Mouse (Mus musculus) kidney, adult 9 months (tissue): ENCODE results near the gene Rsrp1.

Source experiments
- DNase-seq: peaks from one replicate; pipeline ENCODE4 v3.0.0; 2022

Rsrp1 gene

DNA sequence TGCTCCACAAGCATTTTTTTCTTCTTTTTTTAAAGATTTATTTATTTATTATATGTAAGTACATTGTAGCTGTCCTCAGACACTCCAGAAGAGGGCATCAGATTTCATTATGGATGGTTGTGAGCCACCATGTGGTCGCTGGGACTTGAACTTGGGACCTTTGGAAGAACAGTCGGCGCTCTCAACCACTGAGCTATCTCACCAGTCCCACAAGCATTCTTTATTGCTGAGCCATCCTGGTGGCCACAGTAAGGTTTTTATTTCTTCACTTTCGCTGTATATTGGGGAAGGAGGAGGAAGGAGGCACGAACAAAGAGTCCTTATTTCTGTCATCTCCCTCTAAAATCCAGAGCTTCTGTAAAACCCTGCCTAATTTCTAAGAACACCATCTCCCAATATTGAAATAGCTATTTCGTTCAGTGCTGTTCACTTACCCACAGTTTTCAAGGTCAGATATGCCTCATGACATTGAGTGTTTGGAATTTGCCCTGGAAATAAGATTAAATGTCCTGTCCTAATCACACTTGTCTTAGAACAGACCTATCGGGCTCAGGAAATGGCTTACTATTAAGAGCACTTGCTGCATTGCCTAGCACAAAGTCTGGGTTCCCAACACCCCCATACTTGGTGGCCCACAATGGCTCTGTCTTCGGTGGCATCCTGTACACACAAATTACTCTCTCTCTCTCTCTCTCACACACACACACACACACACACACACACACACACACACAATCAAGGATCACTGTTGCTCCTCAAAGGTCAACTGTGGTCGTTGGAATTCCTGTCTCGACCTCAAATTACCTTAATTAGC is 1.1 kb upstream of the Rsrp1 start:
- no peak for DNase-seq

- peak; percentile 85 for DNase-seq
Observed at GRCm38 (mm10) chr4:134922925-134923244, 507 bp upstream of the Rsrp1 start.

- peak; percentile 72 for DNase-seq
Observed at GRCm38 (mm10) chr4:134924019-134924741, 788 bp downstream of the Rsrp1 start.

DNA sequence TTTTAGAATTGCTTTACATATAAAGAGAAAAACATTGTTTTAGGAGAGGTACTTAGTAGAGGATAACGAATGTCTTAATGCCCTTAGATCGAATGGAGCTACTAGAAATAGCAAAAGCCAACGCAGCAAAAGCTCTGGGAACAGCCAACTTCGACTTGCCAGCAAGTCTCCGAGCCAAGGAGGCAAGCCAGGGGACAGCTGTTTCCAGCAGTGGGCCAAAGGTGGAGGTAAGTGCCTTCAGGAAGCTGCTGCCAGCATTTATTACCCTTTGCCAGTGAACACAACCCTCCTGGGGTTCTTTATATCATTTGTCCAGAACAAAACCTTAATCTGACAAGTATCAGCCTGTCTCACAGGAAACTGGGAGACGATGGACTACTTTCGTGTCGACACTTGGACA is 1.8 kb downstream of the Rsrp1 start:
- DNase-seq = peak; percentile 69

GRCm38 (mm10) chr4:134927815-134928463 is 4.5 kb downstream of the Rsrp1 start:
- DNase-seq = no peak

DNA sequence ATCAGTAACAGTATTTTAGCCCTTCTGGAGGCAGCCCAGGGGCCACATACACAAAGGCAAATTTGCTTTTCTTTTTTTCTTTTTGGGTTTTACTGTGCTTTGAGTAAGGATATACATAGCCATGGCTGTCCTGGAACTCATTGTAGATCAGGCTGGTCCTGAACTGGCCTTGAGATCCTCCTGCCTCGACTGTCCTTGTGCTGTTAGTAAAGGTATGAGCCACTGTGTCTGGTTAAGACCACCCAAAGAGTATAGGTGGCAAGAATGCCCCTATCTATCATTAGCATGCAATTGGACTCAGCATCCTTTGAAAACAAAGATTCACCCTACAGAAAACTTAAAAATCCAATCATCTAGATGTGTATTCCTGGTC is 5.1 kb downstream of the Rsrp1 start:
- no peak for DNase-seq

GRCm38 (mm10) chr4:134929536-134929935 is 6.1 kb downstream of the Rsrp1 start:
- no peak for DNase-seq

GRCm38 (mm10) chr4:134930190-134930589 is 6.8 kb downstream of the Rsrp1 start:
- DNase-seq = no peak

GRCm38 (mm10) chr4:134930684-134931481 is 7.5 kb downstream of the Rsrp1 start, which contains the start of gene Syf2:
Gene Syf2 (plus strand): TSS chr4:134930898.
- DNase-seq = peak; percentile 97

DNA sequence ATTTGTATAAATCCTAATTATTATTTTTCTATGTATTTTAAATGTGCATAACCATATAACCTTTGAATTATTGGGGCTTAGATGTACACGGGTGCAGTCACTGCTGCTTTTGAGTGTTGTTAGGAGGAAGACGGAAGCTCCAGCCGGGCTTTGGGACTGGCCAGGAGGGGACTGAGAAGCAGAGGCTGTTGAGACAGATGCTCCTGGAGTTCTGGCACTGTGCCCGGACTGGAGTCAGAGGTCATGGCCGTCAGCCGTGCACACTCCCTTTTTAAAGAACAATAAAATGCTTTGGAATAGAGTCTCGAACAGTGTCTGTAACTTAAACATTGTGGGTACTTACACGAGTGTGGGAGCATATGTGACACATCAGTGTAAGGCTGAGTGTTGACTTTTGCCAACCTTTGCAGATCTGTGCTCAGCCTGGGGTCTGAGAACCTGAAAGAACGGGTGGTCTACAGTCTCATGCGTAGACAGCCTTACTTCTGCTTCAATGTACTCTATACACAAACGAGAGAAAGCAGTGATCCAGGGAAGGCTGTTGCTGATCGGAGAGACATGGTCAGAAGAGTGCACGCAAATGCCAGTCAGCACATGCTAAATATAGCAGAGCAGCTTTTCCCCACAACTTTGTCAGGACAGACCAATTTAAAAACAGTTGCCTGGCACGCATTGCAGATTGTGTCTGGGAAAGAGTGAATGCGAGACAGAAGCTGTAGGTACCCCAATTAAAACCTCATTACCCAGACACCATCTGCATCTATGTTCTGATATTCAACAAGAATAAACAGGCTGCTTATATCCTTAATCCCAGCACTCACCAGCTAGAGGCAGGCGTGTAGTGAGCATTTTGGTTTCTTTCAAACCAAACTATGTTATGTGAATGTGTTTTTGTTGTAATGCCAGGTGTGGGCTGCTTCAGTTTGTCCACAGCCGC is 14.1 kb downstream of the Rsrp1 start:
- DNase-seq = no peak

DNA sequence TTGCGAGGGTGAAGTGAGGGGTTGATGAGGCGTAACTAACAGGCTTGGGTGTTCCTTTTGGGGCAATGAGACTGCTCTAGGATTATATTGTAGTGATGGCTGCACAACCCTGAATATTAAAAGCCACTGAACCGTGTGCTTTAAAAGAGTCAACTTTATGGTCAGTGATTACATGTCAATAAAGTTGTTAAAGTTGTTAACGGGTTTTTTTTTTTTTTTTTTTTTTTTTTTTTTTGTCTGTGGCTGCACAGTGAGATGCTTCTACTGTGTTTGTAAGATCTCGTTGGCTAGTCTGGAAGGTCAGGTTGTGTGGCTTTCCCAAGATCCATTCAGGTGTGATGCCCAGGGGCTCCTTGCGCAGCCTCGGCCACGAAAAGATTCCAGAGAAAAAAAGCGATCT is 16.5 kb downstream of the Rsrp1 start:
- no peak for DNase-seq

DNA sequence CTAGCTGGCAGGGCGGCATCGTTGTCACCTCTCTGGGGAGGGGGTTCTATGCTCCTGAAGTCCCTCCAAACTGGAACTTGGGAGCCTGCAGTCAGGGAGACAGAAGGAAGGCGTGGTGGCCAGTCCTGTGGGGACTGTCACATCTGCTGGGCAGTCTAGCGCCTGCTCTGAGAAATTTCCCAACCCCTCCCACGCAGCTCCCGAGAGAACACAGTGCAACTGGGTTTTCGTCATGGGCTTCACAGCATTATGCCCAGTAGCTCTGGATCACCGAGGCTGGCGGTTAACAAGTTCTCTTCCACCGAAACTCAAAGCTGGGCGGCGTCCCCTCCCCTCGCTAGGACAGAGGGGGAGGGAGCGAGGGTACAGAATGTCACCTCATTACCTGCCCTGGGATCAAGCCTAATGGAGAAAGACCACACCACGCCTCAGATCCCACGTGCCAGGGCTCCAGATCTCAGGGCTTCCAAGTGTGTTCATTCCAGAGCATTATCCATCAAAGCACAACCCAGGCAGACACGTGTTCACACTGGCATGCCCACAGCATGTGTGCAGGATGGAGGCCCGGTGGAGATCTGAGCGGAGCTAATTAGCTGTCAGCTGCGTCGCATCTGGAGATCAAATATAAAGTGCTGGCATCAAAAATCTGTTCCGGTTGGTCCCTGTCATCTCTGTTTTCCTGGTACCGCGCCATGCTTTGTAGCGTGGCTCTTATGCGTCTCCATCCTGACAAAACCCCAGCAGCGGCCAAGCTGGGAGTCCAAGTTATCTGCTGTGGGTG is 20.6 kb downstream of the Rsrp1 start:
- no peak for DNase-seq

- peak; percentile 78 for DNase-seq
Observed at GRCm38 (mm10) chr4:134946024-134946744, 22.8 kb downstream of the Rsrp1 start.

- DNase-seq = no peak
Observed at GRCm38 (mm10) chr4:134950518-134951091, 27.2 kb downstream of the Rsrp1 start.

- DNase-seq = no peak
Observed at GRCm38 (mm10) chr4:134954461-134954860, 31.1 kb downstream of the Rsrp1 start.

- no peak for DNase-seq
Observed at GRCm38 (mm10) chr4:134955196-134955595, 31.8 kb downstream of the Rsrp1 start.

DNA sequence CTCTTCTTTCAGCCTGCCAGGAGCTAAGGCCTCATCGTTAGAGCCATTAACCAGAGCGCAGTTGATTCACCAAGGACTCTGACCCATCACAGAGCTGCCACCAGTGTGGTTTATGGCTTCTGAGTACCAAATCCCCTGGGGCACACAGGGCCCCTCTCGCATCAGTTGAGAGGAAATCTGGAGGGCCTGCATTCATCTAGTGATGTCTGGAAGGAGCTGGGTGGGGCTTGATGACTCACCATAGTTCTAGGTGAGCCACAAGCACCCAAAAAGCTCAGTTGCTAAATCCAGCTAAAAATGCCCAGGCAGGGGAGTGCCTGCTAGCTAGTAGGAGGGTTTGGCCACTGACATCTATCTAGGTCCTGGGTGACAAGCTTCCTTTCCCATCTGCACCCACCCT is 32.5 kb downstream of the Rsrp1 start:
- no peak for DNase-seq

- DNase-seq = peak; percentile 77
Observed at GRCm38 (mm10) chr4:134956328-134956727, 32.9 kb downstream of the Rsrp1 start.

GRCm38 (mm10) chr4:134963021-134963776 is 39.8 kb downstream of the Rsrp1 start:
- DNase-seq = peak; percentile 25
